Mouse (Mus musculus): ENCODE measurements around the gene Gfy.

DNA sequence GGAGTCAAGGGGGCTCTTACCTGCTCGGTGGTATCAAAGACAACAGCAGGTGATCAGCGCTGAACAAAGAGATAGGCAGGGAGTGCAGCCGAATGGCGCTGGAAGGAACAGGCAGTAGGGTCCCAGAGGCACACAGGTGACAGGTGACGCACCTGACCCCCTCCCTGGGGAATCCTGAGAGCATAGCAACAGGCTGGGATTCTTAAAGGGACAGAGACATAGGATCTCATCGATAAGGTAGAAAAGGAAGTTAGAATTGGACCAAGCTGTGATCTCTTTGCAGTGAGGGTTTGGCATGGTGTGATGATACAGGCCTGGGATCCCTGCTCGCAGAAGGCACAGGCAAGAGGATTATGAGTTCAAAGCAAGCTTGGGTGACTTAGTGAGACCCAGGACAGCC, at the start of gene Gfy:
- TF ChIP-seq CTCF (IDR thresholded peaks at IDR 0.05) (no peak), POLR2A (IDR thresholded peaks at IDR 0.05; ENCODE audit: insufficient read depth, low read depth, low read length) (no peak), EP300 (IDR thresholded peaks at IDR 0.05; ENCODE audit: insufficient read depth, low read depth, low read length) (no peak)

Data from heart, adult 2 months (tissue).